Mouse (Mus musculus) myocyte (in vitro differentiated cells): Measurements from ENCODE around the gene Rtn4rl1.

Experiments
- CEBPB ChIP-seq: IDR thresholded peaks from 2 replicates; pipeline ENCODE4 v1.6.1; 2011; ENCODE audit warnings: mild to moderate bottlenecking, moderate library complexity; ENCODE audit not compliant: poor library complexity, insufficient read depth, severe bottlenecking
- E2F4 ChIP-seq: IDR thresholded peaks from one replicate; pipeline ENCODE4 v1.6.1; 2011; ENCODE audit warnings: mild to moderate bottlenecking, control low read depth, moderate library complexity; ENCODE audit not compliant: insufficient read depth
- MAX ChIP-seq: IDR thresholded peaks from one replicate; pipeline ENCODE4 v1.6.1; 2011; ENCODE audit warnings: low read depth, mild to moderate bottlenecking, control low read depth
- MYOD1 ChIP-seq, 3 experiments: IDR thresholded peaks; one replicate each; pipeline ENCODE4 v1.6.1; 2011; ENCODE audit warnings: control low read depth in 2 of 3, low read depth in 2 of 3, mild to moderate bottlenecking in 2 of 3, moderate library complexity in 1 of 3; ENCODE audit not compliant: insufficient read length in 2 of 3, control insufficient read depth in 1 of 3
- MYOG ChIP-seq, 3 experiments: IDR thresholded peaks; one replicate each; pipeline ENCODE4 v1.6.1; 2011; ENCODE audit warnings: control low read depth in 2 of 3, low read depth in 2 of 3, mild to moderate bottlenecking in 2 of 3; ENCODE audit not compliant: insufficient read length in 2 of 3, control insufficient read depth in 1 of 3, insufficient read depth in 1 of 3
- POLR2A ChIP-seq: IDR thresholded peaks from one replicate; pipeline ENCODE4 v1.6.1; 2011; ENCODE audit warnings: low read depth, mild to moderate bottlenecking, control low read depth, moderate library complexity; ENCODE audit not compliant: insufficient read length
- POLR2AphosphoS2 ChIP-seq: IDR thresholded peaks from one replicate; pipeline ENCODE4 v1.6.1; 2011; ENCODE audit warnings: low read depth, control low read depth; ENCODE audit not compliant: insufficient read length
- REST ChIP-seq: IDR thresholded peaks from one replicate; pipeline ENCODE4 v1.6.1; 2011; ENCODE audit warnings: mild to moderate bottlenecking, control low read depth, moderate library complexity; ENCODE audit not compliant: insufficient read depth, insufficient read length
- SRF ChIP-seq: IDR thresholded peaks from one replicate; pipeline ENCODE4 v1.6.1; 2011; ENCODE audit warnings: low read depth; ENCODE audit not compliant: control insufficient read depth, insufficient read length
- TCF12 ChIP-seq: IDR thresholded peaks from one replicate; pipeline ENCODE4 v1.6.1; 2011; ENCODE audit warnings: mild to moderate bottlenecking, control low read depth; ENCODE audit not compliant: poor library complexity, insufficient read depth, severe bottlenecking
- TCF3 ChIP-seq: IDR thresholded peaks from one replicate; pipeline ENCODE4 v1.6.1; 2011; ENCODE audit warnings: low read depth, control low read depth; ENCODE audit not compliant: insufficient read length
- USF1 ChIP-seq: IDR thresholded peaks from one replicate; pipeline ENCODE4 v1.6.1; 2011; ENCODE audit warnings: low read depth, mild to moderate bottlenecking, control low read depth, moderate library complexity

- TF ChIP-seq MYOG (IDR thresholded peaks at IDR 0.05; ENCODE audit: control insufficient read depth in 1 of 3, insufficient read depth in 1 of 3, insufficient read length in 2 of 3, low read depth in 2 of 3): no peak
- TF ChIP-seq MAX: no peak
- TF ChIP-seq MYOD1 (IDR thresholded peaks at IDR 0.05; ENCODE audit: control insufficient read depth in 1 of 3, insufficient read length in 2 of 3, low read depth in 2 of 3): no peak
- no peak for TF ChIP-seq POLR2A
- TF ChIP-seq USF1: no peak
- no peak for TF ChIP-seq POLR2AphosphoS2
- TF ChIP-seq TCF12: no peak
- TF ChIP-seq E2F4: no peak
- TF ChIP-seq CEBPB: no peak
- no peak for TF ChIP-seq REST
- TF ChIP-seq TCF3: no peak
- TF ChIP-seq SRF: no peak
These were observed 74.9 kb downstream of the Rtn4rl1 start for GRCm38 (mm10) chr11:75268492-75268891.
